Mouse (Mus musculus): ENCODE results near the gene Acrbp.

GRCm38 (mm10) chr6:125040221-125040620, 9.3 kb upstream of the Acrbp start:
- TF ChIP-seq CTCF (IDR thresholded peaks at IDR 0.05; ENCODE audit: low read depth), result no peak
- TF ChIP-seq EP300 (IDR thresholded peaks at IDR 0.05; ENCODE audit: low read depth), result no peak
